Mouse (Mus musculus) inflammation-experienced regulatory T-cells, adult 6 months (primary cell): Measurements from ENCODE around the gene Omp. TPM values are rescaled to one million over a fixed set of nuclear protein-coding genes. Genes with fewer than 3 reads are reported as not detected.

Experiments
- ATAC-seq: one replicate; pipeline ENCODE4 v1.8.0; 2017
- polyA plus RNA-seq, 3 experiments: library from polyadenylated mRNA; unstranded; fragments of 100-300 nt; shearing (Covaris generic); gene quantifications; one replicate each; pipeline ENCODE4 v1.2.1; 2017

Omp gene
- polyA plus RNA-seq, 3 experiments from 2014 or later: not detected

GRCm38 (mm10) chr7:98164999-98165528 is 19.8 kb upstream of the Omp start:
- ATAC-seq: peak; percentile 76

- no peak for ATAC-seq
Measured at GRCm38 (mm10) chr7:98164382-98164998, 19.2 kb upstream of the Omp start.

- no peak for ATAC-seq
Measured at GRCm38 (mm10) chr7:98163700-98164099, 18.4 kb upstream of the Omp start.

GRCm38 (mm10) chr7:98162239-98162638 is 16.9 kb upstream of the Omp start:
- no peak for ATAC-seq

- no peak for ATAC-seq
Measured at GRCm38 (mm10) chr7:98160041-98160740, 14.9 kb upstream of the Omp start.

GRCm38 (mm10) chr7:98158481-98158880 is 13.2 kb upstream of the Omp start:
- no peak for ATAC-seq

GRCm38 (mm10) chr7:98157636-98158332 is 12.5 kb upstream of the Omp start:
- no peak for ATAC-seq

GRCm38 (mm10) chr7:98156280-98156665 is 11.0 kb upstream of the Omp start:
- ATAC-seq: no peak

GRCm38 (mm10) chr7:98155546-98156279 is 10.4 kb upstream of the Omp start:
- peak; percentile 56 for ATAC-seq

- no peak for ATAC-seq
Measured at GRCm38 (mm10) chr7:98153892-98154291, 8.6 kb upstream of the Omp start.

GRCm38 (mm10) chr7:98153345-98153744 is 8.0 kb upstream of the Omp start:
- no peak for ATAC-seq

GRCm38 (mm10) chr7:98152400-98152799 is 7.1 kb upstream of the Omp start:
- no peak for ATAC-seq

- no peak for ATAC-seq
Measured at GRCm38 (mm10) chr7:98150525-98150924, 5.2 kb upstream of the Omp start.

GRCm38 (mm10) chr7:98149802-98150201 is 4.5 kb upstream of the Omp start:
- ATAC-seq: no peak

GRCm38 (mm10) chr7:98148721-98149407 is 3.6 kb upstream of the Omp start:
- no peak for ATAC-seq

GRCm38 (mm10) chr7:98147766-98148165 is 2.5 kb upstream of the Omp start:
- ATAC-seq: no peak

GRCm38 (mm10) chr7:98146447-98146845 is 1.1 kb upstream of the Omp start:
- ATAC-seq: no peak

GRCm38 (mm10) chr7:98145842-98146446 is 642 bp upstream of the Omp start:
- ATAC-seq: no peak

GRCm38 (mm10) chr7:98142648-98143047 is 2.7 kb downstream of the Omp start:
- no peak for ATAC-seq

- ATAC-seq: no peak
Measured at GRCm38 (mm10) chr7:98142247-98142646, 3.1 kb downstream of the Omp start.

- ATAC-seq: no peak
Measured at GRCm38 (mm10) chr7:98141206-98141605, 4.1 kb downstream of the Omp start.

- ATAC-seq: no peak
Measured at GRCm38 (mm10) chr7:98140597-98140996, 4.7 kb downstream of the Omp start.
